8 mouse cellular contexts compared by ENCODE assay signal in genomic region chr10:56106996-56107334, GRCm38 (mm10). TPM values are rescaled to one million over a fixed set of nuclear protein-coding genes. Genes with fewer than 3 reads are reported as not detected.
A peak's percentile ranks its signal among the peaks of the same experiment; 100 is the strongest.
DNase-seq lines count a peak whose midpoint lies in the region; ATAC-seq and TF ChIP-seq lines count a peak whose summit lies in the region.

No protein-coding gene starts in this region.

- H3K36me3 ChIP-seq in kidney, adult 2 months (ENCODE audit: control insufficient read depth, insufficient read depth, low read length) = no peaks in the 10 kb centered on the region
- no peaks in the 10 kb centered on the region for H3K36me3 ChIP-seq in embryonic facial prominence, embryonic 10.5 days (replicated peaks)
- no peaks in the 10 kb centered on the region for H3K36me3 ChIP-seq in hindbrain, embryonic 16.5 days (ENCODE audit: control insufficient read depth, insufficient read depth, low read length)
- H3K36me3 ChIP-seq in midbrain, embryonic 12.5 days = no peaks in the 10 kb centered on the region

- 49% methylated on average over 1 of the region's 1 CpGs for WGBS in kidney, adult 2 months
- WGBS in embryonic facial prominence, embryonic 10.5 days = 40% methylated on average over 1 of the region's 1 CpGs
- WGBS in hindbrain, embryonic 16.5 days = 47% methylated on average over 1 of the region's 1 CpGs
- 26% methylated on average over 1 of the region's 1 CpGs for WGBS in midbrain, embryonic 12.5 days

- DNase-seq in kidney, adult 2 months = no peak
- no peak for DNase-seq in kidney, postnatal 10 days
- no peak for DNase-seq in embryonic facial prominence, embryonic 10.5 days (ENCODE audit: low spot score)
- DNase-seq in cerebellum, postnatal 14 days = no peak
- DNase-seq in natural killer cell, adult 2 months (ENCODE audit: low spot score in 2 of 2) = no peak
- no peak for DNase-seq in frontal cortex, postnatal 36 days (ENCODE audit: low spot score in 2 of 2)

- peak overlapping the region; percentile 42 for H3K4me2 ChIP-seq in hindbrain, embryonic 16.5 days (ENCODE audit: low read length)
- peak overlapping the region; percentile 31 for H3K4me2 ChIP-seq in midbrain, embryonic 12.5 days (replicated peaks)

- no peak overlapping the region for H3K27ac ChIP-seq in kidney, adult 2 months (ENCODE audit: insufficient read depth, low read depth, low read length)
- peak overlapping the region; percentile 84 for H3K27ac ChIP-seq in embryonic facial prominence, embryonic 10.5 days (replicated peaks)
- no peak overlapping the region for H3K27ac ChIP-seq in hindbrain, embryonic 16.5 days (ENCODE audit: low read depth, low read length)
- H3K27ac ChIP-seq in midbrain, embryonic 12.5 days (replicated peaks) = no peak overlapping the region

- H3K9ac ChIP-seq in hindbrain, embryonic 16.5 days (ENCODE audit: low read depth, low read length) = peak overlapping the region; percentile 21; the same call in 1 of the 2 replicates
- no peak overlapping the region for H3K9ac ChIP-seq in midbrain, embryonic 12.5 days (replicated peaks)

- H3K4me1 ChIP-seq in kidney, adult 2 months (ENCODE audit: control insufficient read depth, insufficient read depth, low read length) = no peaks in the 10 kb centered on the region
- peaks cover 9% of the 10 kb centered on the region for H3K4me1 ChIP-seq in embryonic facial prominence, embryonic 10.5 days
- H3K4me1 ChIP-seq in hindbrain, embryonic 16.5 days (ENCODE audit: control insufficient read depth, insufficient read depth, low read depth, low read length) = no peaks in the 10 kb centered on the region
- H3K4me1 ChIP-seq in midbrain, embryonic 12.5 days = 0 out of 2 replicates have a peak, but pooled peaks cover 6% of the 10 kb centered on the region

- TF ChIP-seq POLR2A in kidney, adult 2 months (IDR thresholded peaks at IDR 0.05; ENCODE audit: low read depth, low read length) = no peak

- no peaks in the 10 kb centered on the region for H3K27me3 ChIP-seq in kidney, adult 2 months (replicated peaks; ENCODE audit: control insufficient read depth, insufficient read depth, low read length)
- no peaks in the 10 kb centered on the region for H3K27me3 ChIP-seq in embryonic facial prominence, embryonic 10.5 days (replicated peaks; ENCODE audit: low read depth, poor library complexity, severe bottlenecking)
- H3K27me3 ChIP-seq in hindbrain, embryonic 16.5 days (replicated peaks; ENCODE audit: control insufficient read depth, insufficient read depth, low read length) = no peaks in the 10 kb centered on the region
- H3K27me3 ChIP-seq in midbrain, embryonic 12.5 days = no peaks in the 10 kb centered on the region

- peak overlapping the region; percentile 58 for H3K4me3 ChIP-seq in kidney, adult 2 months (ENCODE audit: insufficient read depth, low read depth, low read length)
- H3K4me3 ChIP-seq in embryonic facial prominence, embryonic 10.5 days = peak overlapping the region; percentile 42
- H3K4me3 ChIP-seq in hindbrain, embryonic 16.5 days (ENCODE audit: low read length) = peak overlapping the region; percentile 22
- peak overlapping the region; percentile 12; the same call in 1 of the 2 replicates for H3K4me3 ChIP-seq in midbrain, embryonic 12.5 days

- ATAC-seq in hindbrain, embryonic 16.5 days = peak; percentile 34; the same call in 1 of the 2 replicates
- ATAC-seq in midbrain, embryonic 12.5 days (ENCODE audit: low FRiP score, low read depth) = no peak

- H3K9me3 ChIP-seq in embryonic facial prominence, embryonic 10.5 days = no peaks in the 10 kb centered on the region
- H3K9me3 ChIP-seq in hindbrain, embryonic 16.5 days (ENCODE audit: control insufficient read depth, low read length) = no peaks in the 10 kb centered on the region
- no peaks in the 10 kb centered on the region for H3K9me3 ChIP-seq in midbrain, embryonic 12.5 days

- no peak for TF ChIP-seq CTCF in kidney, adult 2 months (conservative IDR thresholded peaks at IDR 0.05; ENCODE audit: insufficient read depth, insufficient read length, low read depth, low read length)

RNA-seq across cellular contexts. Expression of gene Msl3l2, which starts 0.2 kb away (rescaled TPM):
- 1.3 and 1.5 TPM in 2 replicates for polyA plus RNA-seq in kidney, adult 2 months (2012; rRNA removed)
- polyA plus RNA-seq in embryonic facial prominence, embryonic 10.5 days (2016; fragmentation: Nextera tagmentation; extraction: Ambion mirVana) = 7.5 and 8.6 TPM in 2 replicates
- polyA plus RNA-seq in hindbrain, embryonic 16.5 days (2015; fragmentation: Nextera tagmentation; extraction: Ambion mirVana) = 9.8 and 10.7 TPM in 2 replicates
- 11.4 and 11.5 TPM in 2 replicates for polyA plus RNA-seq in midbrain, embryonic 12.5 days (2016; fragmentation: Nextera tagmentation; extraction: Ambion mirVana)
